Mouse (Mus musculus) layer of hippocampus, adult 6 months (tissue): Measurements from ENCODE around the gene Lhb. TPM values are rescaled to one million over a fixed set of nuclear protein-coding genes. Genes with fewer than 3 reads are reported as not detected.

Experiments used
- long read RNA-seq, 2 experiments: library from polyadenylated mRNA; unstranded; transcript quantifications; one replicate each; pipeline ENCODE4 v2.0.0; 2019 to 2020
- microRNA-seq: library from miRNA; unstranded; fragments of <30 nt; microRNA quantifications from one replicate; pipeline ENCODE4 v1.2.0, GENCODE M21; 2020
- polyA plus RNA-seq: library from polyadenylated mRNA; unstranded; fragments of <200 nt; fragmentation: Nextera tagmentation; gene quantifications from 2 replicates; pipeline ENCODE4 v1.2.3, GENCODE M21; 2021

The Lhb gene
- polyA plus RNA-seq: 1.1 TPM in 1 of 2 replicates, not detected in the other
- long read RNA-seq, experiment 1: 0 reads
- long read RNA-seq, experiment 2, partial matches to known transcripts: 0 of 1 reads
- long read RNA-seq, experiment 2, other reads (novel, unspliced or antisense): 1 of 1 reads

DNA sequence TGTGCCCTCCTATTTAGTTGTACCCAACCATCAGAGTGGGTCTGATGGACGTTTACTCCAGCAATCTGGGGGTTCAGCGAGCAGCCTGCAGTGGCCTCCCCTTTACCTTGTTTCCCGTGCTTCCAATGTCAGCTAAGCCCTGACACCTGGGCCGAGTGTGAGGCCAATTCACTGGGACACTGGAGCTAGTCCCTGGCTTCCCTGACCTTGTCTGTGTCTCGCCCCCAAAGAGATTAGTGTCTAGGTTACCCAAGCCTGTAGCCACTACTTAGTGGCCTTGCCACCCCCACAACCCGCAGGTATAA is at the start of gene Lhb:
Gene Lhb (plus strand): TSS at position 206 of the 305 bp plus-strand sequence.

DNA sequence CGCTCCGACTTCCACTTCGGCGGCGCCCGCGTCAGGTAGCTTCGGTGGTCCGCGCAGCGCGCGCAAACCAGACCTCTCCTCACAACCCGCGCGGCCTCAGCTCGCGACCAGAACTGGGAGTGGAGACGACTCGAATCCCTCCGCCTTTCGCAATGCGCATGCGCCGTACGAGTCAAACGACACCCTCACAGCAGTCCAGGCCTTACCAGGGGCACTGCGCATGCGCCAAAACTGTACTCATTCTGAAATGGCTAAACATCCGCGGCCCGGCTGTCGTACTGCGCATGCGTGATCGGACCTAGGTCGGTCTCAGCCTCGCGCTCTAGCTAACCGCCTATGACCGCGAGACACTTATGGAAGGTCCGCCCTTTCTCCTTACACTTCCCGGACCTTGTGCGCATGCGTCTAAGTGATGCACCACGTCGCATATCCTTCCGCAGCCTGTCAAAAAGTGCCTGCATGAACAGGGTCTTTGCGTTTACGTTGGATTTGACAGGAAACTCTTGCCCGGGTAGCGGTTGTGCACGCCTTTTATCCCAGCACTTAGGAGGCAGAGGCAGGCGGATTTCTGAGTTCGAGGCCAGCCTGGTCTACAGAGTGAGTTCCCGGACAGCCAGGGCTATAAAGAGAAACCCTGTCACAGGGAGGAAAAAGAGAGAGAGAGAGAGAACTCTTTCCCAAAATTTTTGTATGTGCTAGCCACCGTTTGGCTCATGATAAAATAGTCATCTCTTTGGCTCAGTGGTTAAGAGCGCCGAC is 24.9 kb upstream of the Lhb start, which contains the start of gene Snrnp70:
Gene Snrnp70 (minus strand): TSS at position 165 of the 759 bp plus-strand sequence.

DNA sequence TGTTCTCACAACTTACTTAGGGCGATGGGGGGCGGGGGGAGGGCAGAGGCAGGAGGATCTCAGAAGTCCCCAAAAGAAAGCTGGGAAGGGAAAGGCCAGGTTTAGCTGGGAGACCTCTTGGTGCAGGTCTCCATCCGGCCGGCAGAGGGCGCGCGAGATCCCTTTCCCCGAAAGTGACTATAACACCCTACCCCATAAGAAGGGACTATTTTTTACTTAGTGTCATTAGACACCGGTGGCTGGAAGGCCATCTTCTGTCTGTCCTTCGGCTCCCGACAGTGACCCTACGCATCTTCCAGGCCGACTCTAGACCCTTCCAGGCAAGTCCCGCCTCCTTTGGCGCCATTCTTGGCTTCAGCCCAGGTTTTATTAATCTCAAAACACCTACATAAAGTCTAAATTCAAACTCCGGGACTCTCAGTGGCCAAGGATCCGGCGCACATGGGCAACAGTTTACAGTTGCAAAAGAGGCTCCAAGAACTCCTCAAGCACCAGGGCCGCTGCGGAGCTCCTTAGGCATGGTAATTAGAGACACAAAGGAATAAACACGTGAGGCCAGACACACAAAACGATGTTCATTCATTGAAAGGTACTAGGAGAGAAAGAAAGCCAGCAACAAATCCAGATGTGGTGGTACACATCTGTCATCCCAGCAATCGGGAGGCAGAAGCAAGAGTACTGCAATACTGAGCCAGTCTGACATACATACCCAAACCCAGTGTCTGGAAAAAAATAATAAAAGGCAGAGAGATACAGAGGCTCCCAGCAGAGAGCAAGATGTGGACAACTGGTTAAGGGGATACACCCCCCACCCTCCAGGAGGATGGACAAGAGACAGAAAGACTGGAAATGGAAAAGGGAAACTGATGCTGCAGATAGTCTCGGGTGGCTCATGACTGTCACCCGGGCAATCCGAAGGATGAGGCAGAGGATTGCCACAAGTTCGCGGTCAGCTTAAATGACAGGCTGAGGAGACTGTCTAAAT is 15.2 kb upstream of the Lhb start, which contains the start of gene Kcna7:
Gene Kcna7 (plus strand): TSS at position 563 of the 985 bp plus-strand sequence.

DNA sequence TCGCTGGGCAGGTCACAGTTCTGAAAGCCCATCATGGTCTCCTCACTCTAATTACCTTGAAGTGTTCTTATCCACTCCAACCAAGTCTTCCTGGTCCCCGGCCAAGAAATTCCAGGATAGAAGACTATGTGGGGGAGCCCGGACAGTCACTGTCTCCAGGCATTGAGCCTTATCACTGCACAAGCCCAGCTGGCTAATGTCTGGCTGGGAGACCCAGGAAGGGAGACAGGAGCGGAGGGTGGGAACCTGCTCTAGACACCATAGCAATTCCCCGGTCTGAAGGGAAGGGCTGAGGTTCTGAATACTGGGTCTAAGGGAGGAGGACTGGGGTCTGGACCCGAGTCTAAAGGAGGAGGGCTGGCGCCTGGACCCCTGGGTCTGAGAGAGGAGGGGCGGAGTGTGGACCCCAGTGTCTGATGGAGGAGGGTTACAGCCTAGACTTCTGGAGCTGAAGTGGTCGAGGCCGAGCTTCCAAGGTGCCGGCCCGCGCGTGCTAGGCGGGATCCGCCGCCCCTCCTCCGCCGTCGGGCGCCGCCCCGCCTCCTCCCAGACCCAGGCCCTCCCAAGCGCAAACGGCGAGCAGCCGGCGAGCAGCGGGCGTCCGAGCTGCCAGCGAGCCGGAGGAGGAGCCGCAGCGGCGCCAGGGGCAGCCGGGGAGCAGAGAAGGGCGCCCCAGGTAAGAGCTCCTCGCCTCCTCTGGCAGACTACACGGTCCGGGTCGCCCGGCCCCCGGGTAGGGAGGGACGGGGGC is 7.3 kb upstream of the Lhb start, which contains the start of gene Ntf5:
Gene Ntf5 (plus strand): TSS at position 583 of the 751 bp plus-strand sequence.

DNA sequence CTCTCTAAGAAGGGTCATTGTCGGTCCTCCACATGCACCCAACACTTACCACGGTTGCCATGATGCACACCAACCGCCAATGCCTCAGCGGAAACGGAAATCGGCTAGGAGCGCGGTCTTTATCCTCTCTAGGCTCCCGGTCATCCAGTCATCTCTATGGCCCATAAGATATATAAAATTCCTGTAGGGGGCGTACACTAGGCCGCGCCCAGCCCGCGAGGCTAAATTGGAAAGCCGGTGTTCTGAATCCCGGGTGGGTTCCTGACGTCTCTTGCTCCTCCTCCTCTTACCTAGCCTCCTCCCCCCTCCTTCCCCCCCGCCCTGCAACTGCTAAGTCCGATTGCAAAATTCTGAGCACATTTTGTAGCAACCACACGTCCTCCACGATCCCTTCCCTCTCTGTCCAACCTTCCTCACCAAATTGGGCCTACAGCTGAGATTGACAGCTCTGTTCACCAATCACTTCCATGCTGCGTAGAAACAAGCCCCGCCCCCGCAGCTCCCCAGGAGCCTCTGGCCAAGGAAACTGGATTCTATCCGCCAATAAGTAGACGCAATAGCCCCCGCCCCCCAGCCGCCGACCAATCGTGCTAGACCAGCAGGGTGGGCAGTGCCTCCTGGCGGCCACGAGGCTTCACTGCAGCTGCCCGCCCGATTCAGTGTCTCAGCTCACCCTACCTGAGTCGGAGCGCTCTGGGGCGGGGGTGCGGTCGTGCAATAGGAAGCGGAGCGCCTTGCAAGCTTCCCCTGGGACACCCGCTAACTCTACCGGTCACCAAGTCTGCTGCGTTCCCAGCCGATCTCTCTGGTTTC is 13.8 kb downstream of the Lhb start, which contains the start of gene Gys1:
Gene Gys1 (plus strand): TSS at position 642 of the 813 bp plus-strand sequence.

DNA sequence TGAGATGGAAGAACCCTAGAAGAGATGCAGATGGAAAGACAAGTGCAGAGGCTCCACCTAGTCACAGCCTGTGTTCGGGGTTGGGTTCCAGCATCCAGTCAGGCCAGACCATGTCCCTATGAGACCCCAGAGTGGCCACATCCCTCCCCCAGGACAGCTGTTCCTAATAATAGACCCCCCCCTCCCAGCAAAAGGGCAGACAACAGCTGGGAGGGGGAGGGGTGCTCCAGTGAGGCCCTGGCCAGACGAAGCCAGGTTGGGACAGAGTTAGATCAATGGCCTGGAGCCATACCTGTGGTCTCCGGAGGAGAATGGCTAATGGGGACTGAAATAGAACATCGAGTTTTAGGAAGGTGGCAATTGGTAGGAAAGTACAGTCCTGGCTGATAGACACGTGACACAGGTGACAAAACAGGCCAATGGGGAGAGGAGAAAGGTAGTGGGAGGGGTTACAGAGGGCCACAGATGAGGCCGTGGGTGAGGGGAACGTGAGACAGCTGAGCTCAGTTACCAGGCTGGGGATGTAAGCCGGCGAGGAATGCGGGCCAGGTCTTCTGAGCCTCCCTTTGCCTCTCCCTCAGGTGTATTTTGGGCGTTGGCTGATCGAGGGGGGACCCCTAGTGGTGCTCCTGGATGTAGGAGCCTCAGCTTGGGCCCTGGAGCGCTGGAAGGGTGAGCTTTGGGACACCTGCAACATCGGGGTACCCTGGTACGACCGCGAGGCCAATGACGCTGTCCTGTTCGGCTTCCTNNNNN is 17.1 kb downstream of the Lhb start, which contains the start of gene Ruvbl2:
Gene Ruvbl2 (minus strand): TSS at position 576 of the 756 bp plus-strand sequence.

DNA sequence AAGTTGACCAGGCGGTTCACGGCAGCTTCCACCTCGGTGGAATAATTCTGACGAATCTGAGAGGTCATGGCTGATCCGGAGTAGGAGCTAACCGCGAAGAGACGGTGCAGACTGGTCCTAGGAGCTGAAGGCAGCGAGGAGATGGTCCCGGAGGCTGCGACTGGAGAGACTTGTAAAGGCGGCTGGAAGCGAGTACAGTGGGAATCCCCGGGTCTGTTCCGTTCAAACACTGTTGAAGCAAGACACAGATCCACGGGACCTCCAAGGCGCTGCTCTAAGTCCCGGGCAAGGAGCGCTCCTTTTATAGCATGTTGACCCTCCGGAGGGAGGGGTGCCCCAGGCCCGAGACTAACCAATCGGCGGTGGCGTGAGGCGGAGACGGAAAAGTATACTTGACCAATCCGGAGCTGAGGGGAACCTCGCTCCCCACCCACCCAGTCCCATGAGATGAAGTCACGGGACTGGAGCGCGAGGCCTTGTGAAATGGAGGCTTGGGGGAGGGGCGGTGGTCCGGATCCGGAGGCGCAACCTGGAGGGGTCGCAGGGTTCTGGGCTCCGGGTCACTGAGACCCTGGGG is 39.0 kb downstream of the Lhb start, which contains the start of gene Ftl1:
Gene Ftl1 (minus strand): TSS at position 321 of the 577 bp plus-strand sequence.

DNA sequence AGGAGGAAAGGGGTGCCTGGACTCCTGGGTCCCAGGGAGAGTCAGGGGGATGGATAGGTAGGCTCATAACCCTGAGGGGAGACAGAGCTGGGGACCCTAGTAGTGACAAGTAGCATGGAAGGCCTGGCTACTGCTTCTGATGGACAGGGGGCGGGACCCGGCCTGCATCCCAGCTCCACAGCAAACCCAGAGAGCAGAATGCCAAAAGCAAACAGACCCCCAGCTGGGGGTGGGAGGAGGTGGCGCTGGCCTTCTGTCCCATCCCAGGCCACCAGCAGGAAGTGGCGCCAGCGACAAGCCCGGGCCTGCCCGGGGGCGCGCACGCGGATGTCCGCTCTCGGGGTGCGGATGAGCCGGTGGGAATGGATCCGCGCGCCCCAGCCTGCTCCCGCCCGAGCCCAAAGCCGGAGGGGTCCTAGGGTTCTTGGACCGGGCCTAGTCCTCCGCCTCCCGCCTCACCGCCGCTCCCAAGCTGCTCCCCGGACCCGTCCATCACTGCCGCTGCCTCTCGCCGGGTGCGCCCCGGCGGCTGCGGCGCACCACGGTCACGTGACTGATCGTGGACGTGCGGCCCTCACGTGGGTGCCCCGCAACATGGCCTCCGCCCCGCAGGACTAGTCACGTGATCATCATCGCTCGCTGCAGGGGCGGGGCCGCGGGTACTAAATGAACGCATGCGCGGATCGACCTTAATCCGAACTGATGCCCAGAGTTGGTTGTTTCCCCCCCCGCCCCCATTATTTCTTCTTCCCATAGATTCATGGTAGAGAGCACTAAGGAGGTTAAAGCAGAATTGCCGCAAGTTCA is 45.9 kb downstream of the Lhb start, which contains the start of gene Bax:
Gene Bax (minus strand): TSS at position 616 of the 807 bp plus-strand sequence.

Small RNA genes lying within 50 kb of the gene (microRNA-seq; reads per million reads assigned to microRNA genes)
- not detected for gene Gm22133

Other genes starting within 250 kb of the Lhb start
- not detected in 2 replicates for gene Gfy, start 241.3 kb upstream of the Lhb start, polyA plus RNA-seq
- gene Pth2, start 239.8 kb upstream of the Lhb start, polyA plus RNA-seq: not detected in 2 replicates
- gene Ccdc155, start 215.9 kb upstream of the Lhb start, polyA plus RNA-seq: 1.2 and 1.4 TPM in 2 replicates
- 5.1 and 7.3 TPM in 2 replicates for gene Dkkl1, start 208.7 kb upstream of the Lhb start, polyA plus RNA-seq
- gene Tead2, start 205.1 kb upstream of the Lhb start, polyA plus RNA-seq: 0.51 and 0.59 TPM in 2 replicates
- gene Cd37, start 181.7 kb upstream of the Lhb start, polyA plus RNA-seq: 11.8 and 14.4 TPM in 2 replicates
- 1.1 and 1.2 TPM in 2 replicates for gene Slc6a16, start 179.7 kb upstream of the Lhb start, polyA plus RNA-seq
- gene Slc6a21, start 143.3 kb upstream of the Lhb start, polyA plus RNA-seq: not detected in 2 replicates
- 10.1 and 12.4 TPM in 2 replicates for gene Trpm4, start 87.0 kb upstream of the Lhb start, polyA plus RNA-seq
- gene Hrc, start 85.5 kb upstream of the Lhb start, polyA plus RNA-seq: not detected in 2 replicates
- 8.7 and 11.6 TPM in 2 replicates for gene Ppfia3, start 53.8 kb upstream of the Lhb start, polyA plus RNA-seq
- 214 and 221 TPM in 2 replicates for gene Lin7b, start 50.2 kb upstream of the Lhb start, polyA plus RNA-seq
- gene Snrnp70, start 25.1 kb upstream of the Lhb start, polyA plus RNA-seq: 32.6 and 45.3 TPM in 2 replicates
- gene Kcna7, start 15.2 kb upstream of the Lhb start, polyA plus RNA-seq: not detected in 2 replicates
- 0.11 and 0.30 TPM in 2 replicates for gene Ntf5, start 7.1 kb upstream of the Lhb start, polyA plus RNA-seq
- gene Gys1, start 14.0 kb downstream of the Lhb start, polyA plus RNA-seq: 7.9 and 10.1 TPM in 2 replicates
- 50.0 and 53.1 TPM in 2 replicates for gene Ruvbl2, start 17.3 kb downstream of the Lhb start, polyA plus RNA-seq
- 1,695 and 1,748 TPM in 2 replicates for gene Ftl1, start 39.1 kb downstream of the Lhb start, polyA plus RNA-seq
- gene Bax, start 46.1 kb downstream of the Lhb start, polyA plus RNA-seq: 86.7 and 94.4 TPM in 2 replicates
- 0.13 and 0.14 TPM in 2 replicates for gene Tulp2, start 61.1 kb downstream of the Lhb start, polyA plus RNA-seq
- gene Gm45808, start 66.0 kb downstream of the Lhb start, polyA plus RNA-seq: not detected in 2 replicates
- 2.6 and 3.5 TPM in 2 replicates for gene Dhdh, start 68.0 kb downstream of the Lhb start, polyA plus RNA-seq
- gene Nucb1, start 89.6 kb downstream of the Lhb start, polyA plus RNA-seq: 74.5 and 76.8 TPM in 2 replicates
- gene Ppp1r15a, start 105.4 kb downstream of the Lhb start, polyA plus RNA-seq: 17.6 and 18.2 TPM in 2 replicates
- 0.67 and 1.7 TPM in 2 replicates for gene Plekha4, start 105.5 kb downstream of the Lhb start, polyA plus RNA-seq
- gene Hsd17b14, start 134.1 kb downstream of the Lhb start, polyA plus RNA-seq: 0.43 TPM in 1 of 2 replicates, not detected in the other
- 7.0 and 8.5 TPM in 2 replicates for gene Bcat2, start 149.3 kb downstream of the Lhb start, polyA plus RNA-seq
- not detected in 2 replicates for gene Fgf21, start 194.7 kb downstream of the Lhb start, polyA plus RNA-seq
- gene Fut1, start 196.5 kb downstream of the Lhb start, polyA plus RNA-seq: 0.08 TPM in 1 of 2 replicates, not detected in the other
- gene Izumo1, start 201.0 kb downstream of the Lhb start, polyA plus RNA-seq: 0.09 TPM in 1 of 2 replicates, not detected in the other
- gene Rasip1, start 206.7 kb downstream of the Lhb start, polyA plus RNA-seq: 2.3 and 3.1 TPM in 2 replicates
- gene Mamstr, start 219.2 kb downstream of the Lhb start, polyA plus RNA-seq: 1.1 and 1.2 TPM in 2 replicates
- gene Fut2, start 245.6 kb downstream of the Lhb start, polyA plus RNA-seq: 0.10 and 0.16 TPM in 2 replicates